Mouse (Mus musculus): Measurements from ENCODE around the gene Slc27a3. TPM values are rescaled to one million over a fixed set of nuclear protein-coding genes. Genes with fewer than 3 reads are reported as not detected.

The Slc27a3 gene
- total and polyA plus RNA-seq, 2 experiments from 2014 or later, result 2.4 to 6.2 TPM

- H3K27me3 ChIP-seq (ENCODE audit: control insufficient read depth, insufficient read depth, low read length), result no peaks in the 10 kb centered on the region
- no peak for TF ChIP-seq CTCF (IDR thresholded peaks at IDR 0.05; ENCODE audit: low read depth)
- H3K27ac ChIP-seq (ENCODE audit: low read depth), result peak overlapping the region; percentile 98
- no peak for DNase-seq (ENCODE audit: low spot score)
- H3K36me3 ChIP-seq (replicated peaks; ENCODE audit: control insufficient read depth, insufficient read depth, low read length), result 0 out of 2 replicates have a peak, but pooled peaks cover 4% of the 10 kb centered on the region
- peaks cover 34% of the 10 kb centered on the region for H3K4me1 ChIP-seq (ENCODE audit: control insufficient read depth, insufficient read depth)
- H3K4me2 ChIP-seq (ENCODE audit: low read depth, low read length), result peak overlapping the region; percentile 78
- H3K9ac ChIP-seq (replicated peaks; ENCODE audit: low read depth, low read length), result peak overlapping the region; percentile 91
- H3K9me3 ChIP-seq (replicated peaks; ENCODE audit: control insufficient read depth, low read length), result no peaks in the 10 kb centered on the region
- ATAC-seq (ENCODE audit: insufficient read depth, low read depth), result no peak
- WGBS, result 16% methylated on average over 2 of the region's 2 CpGs
- H3K4me3 ChIP-seq (ENCODE audit: low read depth, low read length), result peak overlapping the region; percentile 75
These were observed 42.6 kb upstream of the Slc27a3 start for GRCm38 (mm10) chr3:90432348-90432747.

GRCm38 (mm10) chr3:90429576-90429975, 39.8 kb upstream of the Slc27a3 start:
- no peak for ATAC-seq (ENCODE audit: insufficient read depth, low read depth)
- Histone ChIP-seq H3K9me3 (replicated peaks; ENCODE audit: control insufficient read depth, low read length) (no peaks in the 10 kb centered on the region), H3K4me1 (ENCODE audit: control insufficient read depth, insufficient read depth) (peaks cover 34% of the 10 kb centered on the region), H3K27ac (ENCODE audit: low read depth) (no peak overlapping the region), H3K9ac (replicated peaks; ENCODE audit: low read depth, low read length) (no peak overlapping the region), H3K36me3 (replicated peaks; ENCODE audit: control insufficient read depth, insufficient read depth, low read length) (0 out of 2 replicates have a peak, but pooled peaks cover 7% of the 10 kb centered on the region), H3K27me3 (ENCODE audit: control insufficient read depth, insufficient read depth, low read length) (no peaks in the 10 kb centered on the region), H3K4me3 (ENCODE audit: low read depth, low read length) (no peak overlapping the region), H3K4me2 (ENCODE audit: low read depth, low read length) (no peak overlapping the region)
- no peak for DNase-seq (ENCODE audit: low spot score)
- WGBS, result 89% methylated on average over 3 of the region's 3 CpGs
- TF ChIP-seq EP300 (IDR thresholded peaks at IDR 0.05; ENCODE audit: low read depth), result no peak
- TF ChIP-seq CTCF (IDR thresholded peaks at IDR 0.05; ENCODE audit: low read depth), result no peak

- peaks cover 34% of the 10 kb centered on the region for H3K4me1 ChIP-seq (ENCODE audit: control insufficient read depth, insufficient read depth)
- no peaks in the 10 kb centered on the region for H3K9me3 ChIP-seq (replicated peaks; ENCODE audit: control insufficient read depth, low read length)
- no peak overlapping the region for H3K4me3 ChIP-seq (ENCODE audit: low read depth, low read length)
- DNase-seq (ENCODE audit: low spot score) (no peak), ATAC-seq (ENCODE audit: insufficient read depth, low read depth) (no peak)
- TF ChIP-seq CTCF (IDR thresholded peaks at IDR 0.05; ENCODE audit: low read depth), result no peak
- TF ChIP-seq EP300 (IDR thresholded peaks at IDR 0.05; ENCODE audit: low read depth), result no peak
- no peak overlapping the region for H3K9ac ChIP-seq (replicated peaks; ENCODE audit: low read depth, low read length)
- H3K27ac ChIP-seq (ENCODE audit: low read depth), result peak overlapping the region; percentile 26; the same call in 1 of the 2 replicates
- H3K36me3 ChIP-seq (replicated peaks; ENCODE audit: control insufficient read depth, insufficient read depth, low read length), result peaks cover 12% of the 10 kb centered on the region
- no peak overlapping the region for H3K4me2 ChIP-seq (ENCODE audit: low read depth, low read length)
- H3K27me3 ChIP-seq (ENCODE audit: control insufficient read depth, insufficient read depth, low read length), result no peaks in the 10 kb centered on the region
- WGBS, result 61% methylated on average over 6 of the region's 6 CpGs
These were observed 38.4 kb upstream of the Slc27a3 start for GRCm38 (mm10) chr3:90428186-90428585.

DNA sequence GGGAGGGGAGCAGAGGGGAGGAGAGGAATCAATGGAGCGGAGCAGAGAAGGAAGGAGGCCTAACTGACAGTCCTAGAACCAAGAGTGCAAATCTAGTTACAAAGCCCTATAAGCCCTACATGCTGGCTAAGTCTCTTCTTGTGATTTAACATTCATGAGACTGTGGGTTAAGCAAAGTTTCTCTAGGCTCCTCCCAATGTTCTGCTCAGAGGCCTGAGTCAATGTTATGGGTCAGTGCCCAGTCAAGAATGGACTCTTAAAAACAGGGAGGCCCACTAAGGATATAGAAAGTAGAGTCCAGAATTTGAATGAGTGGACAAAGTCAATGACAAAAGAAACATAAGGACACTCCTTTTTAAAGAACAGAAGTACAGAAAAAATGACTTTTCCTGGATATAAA, 37.8 kb upstream of the Slc27a3 start:
- DNase-seq (ENCODE audit: low spot score) (no peak), ATAC-seq (ENCODE audit: insufficient read depth, low read depth) (no peak)
- TF ChIP-seq CTCF (IDR thresholded peaks at IDR 0.05; ENCODE audit: low read depth), result no peak
- no peak overlapping the region for H3K4me3 ChIP-seq (ENCODE audit: low read depth, low read length)
- no peaks in the 10 kb centered on the region for H3K27me3 ChIP-seq (ENCODE audit: control insufficient read depth, insufficient read depth, low read length)
- H3K27ac ChIP-seq (ENCODE audit: low read depth), result no peak overlapping the region
- no peak overlapping the region for H3K4me2 ChIP-seq (ENCODE audit: low read depth, low read length)
- WGBS, result 90% methylated on average over 1 of the region's 1 CpGs
- peaks cover 32% of the 10 kb centered on the region for H3K4me1 ChIP-seq (ENCODE audit: control insufficient read depth, insufficient read depth)
- no peak overlapping the region for H3K9ac ChIP-seq (replicated peaks; ENCODE audit: low read depth, low read length)
- no peaks in the 10 kb centered on the region for H3K9me3 ChIP-seq (replicated peaks; ENCODE audit: control insufficient read depth, low read length)
- peaks cover 18% of the 10 kb centered on the region for H3K36me3 ChIP-seq (replicated peaks; ENCODE audit: control insufficient read depth, insufficient read depth, low read length)

DNA sequence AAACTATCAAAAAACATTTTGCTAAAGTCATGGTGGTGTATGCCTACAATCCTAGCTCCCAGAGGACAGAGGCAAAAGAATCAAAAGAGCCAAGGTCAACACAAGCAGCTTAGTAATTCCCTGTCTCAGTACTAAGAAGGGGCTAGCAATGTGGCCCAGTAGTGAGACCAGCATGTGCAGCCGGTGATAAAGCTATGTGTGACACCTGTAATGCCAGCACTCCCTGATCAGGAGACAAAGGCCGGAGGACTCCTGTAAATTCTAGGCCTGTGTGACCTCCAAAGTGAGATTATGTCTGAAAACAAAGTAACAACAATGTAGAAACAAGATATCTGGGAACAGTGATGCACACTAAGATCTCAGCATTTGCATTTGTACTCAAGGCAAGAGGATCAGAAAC, 35.8 kb upstream of the Slc27a3 start:
- 81% methylated on average over 2 of the region's 2 CpGs for WGBS
- DNase-seq (ENCODE audit: low spot score), result no peak

GRCm38 (mm10) chr3:90423549-90423948, 33.8 kb upstream of the Slc27a3 start:
- no peak for ATAC-seq (ENCODE audit: insufficient read depth, low read depth)

More for the DNA sequence above, 35.8 kb upstream of the Slc27a3 start:
- H3K4me1 ChIP-seq (ENCODE audit: control insufficient read depth, insufficient read depth), result peaks cover 16% of the 10 kb centered on the region
- no peak for ATAC-seq (ENCODE audit: insufficient read depth, low read depth)
- TF ChIP-seq CTCF (IDR thresholded peaks at IDR 0.05; ENCODE audit: low read depth) (no peak), EP300 (IDR thresholded peaks at IDR 0.05; ENCODE audit: low read depth) (no peak)
- no peak overlapping the region for H3K4me3 ChIP-seq (ENCODE audit: low read depth, low read length)
- no peak overlapping the region for H3K4me2 ChIP-seq (ENCODE audit: low read depth, low read length)
- no peak overlapping the region; the same call in 1 of the 2 replicates for H3K27ac ChIP-seq (ENCODE audit: low read depth)
- no peaks in the 10 kb centered on the region for H3K9me3 ChIP-seq (replicated peaks; ENCODE audit: control insufficient read depth, low read length)
- peaks cover 29% of the 10 kb centered on the region for H3K36me3 ChIP-seq (replicated peaks; ENCODE audit: control insufficient read depth, insufficient read depth, low read length)
- H3K27me3 ChIP-seq (ENCODE audit: control insufficient read depth, insufficient read depth, low read length), result no peaks in the 10 kb centered on the region
- no peak overlapping the region for H3K9ac ChIP-seq (replicated peaks; ENCODE audit: low read depth, low read length)

More at GRCm38 (mm10) chr3:90423549-90423948, 33.8 kb upstream of the Slc27a3 start:
- Histone ChIP-seq H3K4me1 (ENCODE audit: control insufficient read depth, insufficient read depth) (0 out of 2 replicates have a peak, but pooled peaks cover under 1% of the 10 kb centered on the region), H3K27me3 (ENCODE audit: control insufficient read depth, insufficient read depth, low read length) (no peaks in the 10 kb centered on the region), H3K36me3 (replicated peaks; ENCODE audit: control insufficient read depth, insufficient read depth, low read length) (peaks cover 48% of the 10 kb centered on the region), H3K4me2 (ENCODE audit: low read depth, low read length) (no peak overlapping the region), H3K9me3 (replicated peaks; ENCODE audit: control insufficient read depth, low read length) (no peaks in the 10 kb centered on the region), H3K9ac (replicated peaks; ENCODE audit: low read depth, low read length) (no peak overlapping the region), H3K4me3 (ENCODE audit: low read depth, low read length) (no peak overlapping the region), H3K27ac (ENCODE audit: low read depth) (no peak overlapping the region)
- DNase-seq (ENCODE audit: low spot score), result no peak
- TF ChIP-seq EP300 (IDR thresholded peaks at IDR 0.05; ENCODE audit: low read depth) (no peak), CTCF (IDR thresholded peaks at IDR 0.05; ENCODE audit: low read depth) (no peak)

Data from heart, postnatal 0 days (tissue).